Mouse (Mus musculus) brain, adult 2 months (tissue): ENCODE results near the gene 1110004F10Rik.
A peak's percentile ranks its signal among the peaks of the same experiment; 100 is the strongest.

ENCODE experiments used
- DNase-seq: peaks from one replicate; pipeline ENCODE4 v3.0.0; 2011; ENCODE audit warnings: low read depth, low spot score

Gene 1110004F10Rik

GRCm38 (mm10) chr7:116092710-116093465 is 53.7 kb downstream of the 1110004F10Rik start:
- peak; percentile 99 for DNase-seq

GRCm38 (mm10) chr7:116093466-116093850 is 54.3 kb downstream of the 1110004F10Rik start:
- no peak for DNase-seq

DNA sequence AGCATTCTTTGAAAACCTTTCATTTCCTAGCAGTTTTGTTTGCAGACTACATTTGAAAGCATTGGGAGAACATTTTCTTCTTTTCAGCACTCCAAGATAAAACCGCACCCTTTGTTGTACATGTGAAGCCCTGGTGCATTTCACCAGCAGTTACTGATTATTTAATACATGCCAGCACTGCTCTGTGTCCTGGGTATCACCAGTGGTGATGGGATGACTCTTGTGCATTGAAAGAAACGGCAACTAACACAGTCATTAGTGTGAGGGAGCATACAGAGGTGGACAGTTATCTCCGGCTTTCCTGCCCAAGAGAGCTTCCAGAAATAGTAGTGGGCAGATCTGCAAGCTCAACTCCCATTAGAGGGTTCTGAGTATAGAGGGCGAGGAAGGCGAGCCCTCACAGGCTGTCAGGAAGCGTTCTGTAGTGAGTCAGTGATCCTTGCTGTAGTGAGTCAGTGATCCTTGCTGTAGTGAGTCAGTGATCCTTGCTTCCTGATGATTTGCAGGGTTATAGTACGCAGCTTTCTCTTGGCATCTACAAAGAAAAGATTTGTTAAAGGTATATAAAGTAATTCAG is 60.8 kb downstream of the 1110004F10Rik start:
- peak; percentile 77 for DNase-seq

GRCm38 (mm10) chr7:116103091-116103490 is 63.9 kb downstream of the 1110004F10Rik start:
- DNase-seq = no peak

- no peak for DNase-seq
Measured at GRCm38 (mm10) chr7:116110661-116111060, 71.5 kb downstream of the 1110004F10Rik start.

DNA sequence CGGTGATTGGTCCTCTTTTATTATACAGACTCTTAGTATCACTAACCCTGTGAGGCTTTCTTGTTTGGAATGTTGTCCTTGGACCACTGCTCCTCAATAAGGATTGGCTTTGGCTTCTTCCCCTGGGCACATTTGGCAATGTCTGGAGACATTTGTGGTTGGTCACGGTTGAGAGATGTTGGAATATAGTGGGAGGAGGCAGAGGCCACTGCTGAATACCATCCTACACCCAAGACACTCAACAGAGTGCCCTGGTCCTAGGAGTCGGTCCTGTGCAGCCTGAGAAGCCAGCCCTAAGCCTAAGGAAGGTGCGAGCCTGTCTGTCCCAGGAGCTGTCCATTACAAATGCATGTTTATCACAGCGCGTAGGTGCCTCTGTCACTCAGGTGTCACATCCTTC is 72.3 kb downstream of the 1110004F10Rik start:
- DNase-seq = no peak

- DNase-seq = no peak
Measured at GRCm38 (mm10) chr7:116115216-116115930, 76.2 kb downstream of the 1110004F10Rik start.

- no peak for DNase-seq
Measured at GRCm38 (mm10) chr7:116115991-116116390, 76.8 kb downstream of the 1110004F10Rik start.

DNA sequence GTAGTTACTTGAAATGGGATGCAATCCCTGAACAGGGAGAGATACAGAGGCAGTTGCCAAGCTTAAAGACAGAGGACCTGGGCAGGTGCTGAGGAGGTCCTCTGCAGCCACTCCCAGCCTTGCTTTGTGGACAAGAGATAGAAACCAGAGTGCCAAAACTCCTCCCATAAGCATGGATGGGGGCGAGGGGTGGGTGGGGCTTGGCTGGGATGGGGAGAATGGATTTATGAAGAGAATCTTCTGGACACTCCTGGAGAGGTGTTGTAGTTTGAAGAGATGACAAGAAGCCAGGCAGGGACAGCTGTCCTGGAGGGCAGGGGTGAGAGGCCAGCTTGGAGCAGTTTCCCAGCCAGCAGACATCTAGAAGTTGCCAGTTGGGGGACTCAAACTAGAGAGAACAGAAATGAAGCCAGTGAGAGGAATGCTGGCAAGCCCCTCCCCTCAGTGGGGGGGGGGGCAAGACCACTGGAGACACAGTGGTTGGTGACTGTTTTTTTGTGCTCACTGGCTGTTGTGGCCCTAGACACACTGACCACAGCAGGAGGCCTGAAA is 80.2 kb downstream of the 1110004F10Rik start:
- DNase-seq = no peak

DNA sequence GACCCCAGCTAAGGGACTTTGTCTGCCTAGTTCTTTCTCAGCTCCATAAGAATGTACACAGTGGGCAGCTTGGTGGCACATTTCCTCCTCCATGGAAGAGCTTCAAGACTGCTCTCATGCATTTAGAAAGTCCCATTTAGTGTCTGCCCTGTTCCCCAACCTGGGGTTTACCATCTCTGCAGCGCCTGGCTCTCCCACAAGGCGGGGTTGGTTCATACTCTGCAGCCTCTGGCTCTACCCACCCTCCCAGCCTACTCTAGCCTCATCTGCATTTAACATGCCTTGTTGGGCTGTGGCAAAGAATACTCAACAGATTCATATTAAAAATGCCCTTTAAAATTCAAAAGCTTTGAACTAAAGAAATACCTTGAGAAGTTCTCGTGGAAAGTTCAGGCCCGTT is 81.5 kb downstream of the 1110004F10Rik start:
- DNase-seq = no peak

GRCm38 (mm10) chr7:116121202-116121601 is 82.0 kb downstream of the 1110004F10Rik start:
- no peak for DNase-seq

DNA sequence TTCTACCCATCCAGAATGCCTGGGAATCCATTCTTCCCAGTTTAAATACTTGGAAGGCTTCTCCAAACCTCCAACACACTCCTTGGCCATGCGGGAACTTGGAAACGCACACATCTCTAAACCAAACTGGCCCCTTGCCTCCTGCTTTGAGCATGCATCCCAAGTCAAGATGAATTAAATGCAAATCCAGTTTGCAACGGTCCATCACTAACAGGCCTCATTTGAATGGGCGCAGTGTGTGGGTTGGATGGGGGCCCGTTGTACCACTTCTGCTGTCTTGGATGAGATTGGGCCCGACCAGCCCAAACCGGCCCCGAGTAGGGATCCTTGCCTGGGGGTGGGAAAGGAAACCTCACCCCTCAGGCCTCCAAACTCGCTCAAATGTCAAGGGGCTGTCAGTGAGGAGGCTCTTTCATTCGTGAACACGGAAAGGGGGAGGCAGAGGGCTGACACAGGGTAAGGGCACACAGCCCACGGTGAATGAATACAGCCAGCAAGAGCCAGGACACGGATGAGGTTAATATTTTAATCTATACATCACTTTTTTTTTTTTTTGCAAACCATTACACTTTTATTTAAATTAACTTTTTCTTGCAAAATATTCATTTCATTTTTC is 83.9 kb downstream of the 1110004F10Rik start:
- DNase-seq = no peak

DNA sequence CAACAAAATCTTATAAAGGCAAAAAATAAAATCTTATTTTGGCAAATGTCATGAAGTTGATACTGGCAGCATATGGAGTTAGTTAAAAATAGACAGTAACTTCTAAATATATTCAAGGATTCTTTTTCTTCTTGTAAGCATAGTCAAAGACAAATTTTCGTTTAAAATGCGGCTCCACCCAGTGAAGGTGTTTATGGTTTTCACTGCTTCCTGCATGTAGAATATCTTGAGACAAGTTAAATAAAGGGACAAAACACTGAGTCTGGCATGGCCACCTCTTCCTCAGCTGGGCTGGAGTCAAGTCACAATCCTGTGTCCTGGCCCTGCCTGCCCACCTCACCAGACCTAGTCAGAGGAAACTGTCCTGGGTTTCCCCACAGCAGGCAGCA is 84.4 kb downstream of the 1110004F10Rik start:
- peak; percentile 66 for DNase-seq

DNA sequence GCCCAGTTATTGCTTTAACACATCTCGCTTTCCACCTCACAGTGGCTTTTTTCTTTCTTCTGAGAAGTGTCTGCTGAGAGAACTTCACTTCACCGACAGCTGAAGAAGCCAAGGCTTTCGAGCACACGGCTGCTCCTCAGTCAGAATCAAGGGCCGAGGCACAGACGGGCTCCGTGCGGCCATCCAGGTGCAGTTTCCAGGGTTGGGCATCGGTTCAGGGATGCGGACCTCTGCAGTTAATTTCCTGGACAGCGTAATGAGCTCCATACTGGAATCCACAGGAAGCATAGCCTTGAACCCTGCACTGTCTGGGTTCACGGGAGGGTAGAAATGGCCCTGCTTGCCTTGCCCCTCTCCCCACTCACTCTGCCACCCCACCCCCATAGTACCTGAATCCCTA is 84.9 kb downstream of the 1110004F10Rik start:
- DNase-seq = no peak

- DNase-seq = no peak
Measured at GRCm38 (mm10) chr7:116125671-116126070, 86.5 kb downstream of the 1110004F10Rik start.

DNA sequence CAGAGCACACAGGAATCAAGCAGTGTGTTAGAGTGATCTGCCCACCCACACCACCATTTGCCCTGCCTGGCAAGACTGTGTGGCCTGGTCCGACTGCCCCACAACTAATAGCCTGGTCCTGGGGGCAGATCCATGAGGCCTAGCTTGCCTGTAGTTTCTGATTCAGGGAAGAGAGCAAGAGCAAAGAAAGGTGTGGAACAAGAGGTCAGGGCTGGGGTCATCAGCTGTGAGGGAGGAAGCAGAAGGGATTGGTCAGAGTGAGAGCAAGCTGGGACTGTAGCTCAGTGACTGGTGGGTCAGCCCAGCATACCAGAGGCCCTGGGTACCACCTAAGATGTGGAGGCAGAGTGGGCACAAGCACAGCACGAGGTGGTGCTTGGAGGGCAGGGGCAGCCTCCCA is 87.9 kb downstream of the 1110004F10Rik start:
- no peak for DNase-seq

DNA sequence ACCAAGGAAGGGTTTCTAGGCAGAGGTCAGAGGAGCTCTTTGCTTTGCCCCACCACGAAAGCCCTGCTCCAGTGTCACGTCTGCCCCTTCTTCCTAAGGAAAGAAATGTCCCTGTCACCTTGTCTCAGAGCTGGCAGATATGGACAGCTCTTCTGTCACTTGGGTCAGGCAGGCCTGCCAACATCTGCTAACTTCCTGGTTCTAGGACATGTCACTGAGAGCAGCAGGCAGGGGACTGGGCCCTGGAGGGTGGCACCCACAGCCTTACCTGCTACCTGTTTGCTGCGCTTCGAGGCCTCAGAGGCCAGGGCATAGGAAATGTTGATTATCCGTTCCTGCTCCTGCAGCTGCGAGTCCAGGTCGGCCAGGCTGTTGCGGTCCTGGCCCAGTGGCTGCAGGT is 89.1 kb downstream of the 1110004F10Rik start:
- no peak for DNase-seq

DNA sequence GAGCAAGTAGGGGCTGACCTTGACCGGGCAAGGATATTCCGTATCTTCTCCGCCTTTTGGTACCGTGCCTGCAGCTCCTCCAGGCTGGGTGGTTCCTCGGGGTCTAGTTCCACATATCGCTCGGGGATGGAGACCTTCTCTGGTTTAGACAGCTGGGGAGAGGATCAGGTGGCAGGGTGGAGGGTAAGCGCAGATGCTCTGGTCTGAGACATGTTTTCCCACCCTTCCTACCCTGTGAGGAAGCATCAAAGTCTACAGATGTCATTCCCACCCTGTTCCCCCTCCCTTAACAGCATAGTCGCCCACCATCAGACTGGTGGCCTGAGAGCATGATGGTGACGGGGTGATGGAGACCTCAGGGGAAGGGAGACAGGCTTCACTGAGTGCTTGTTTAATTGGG is 90.2 kb downstream of the 1110004F10Rik start:
- no peak for DNase-seq

GRCm38 (mm10) chr7:116131390-116131789 is 92.2 kb downstream of the 1110004F10Rik start:
- DNase-seq = peak; percentile 75

GRCm38 (mm10) chr7:116132078-116132477 is 92.9 kb downstream of the 1110004F10Rik start:
- peak; percentile 88 for DNase-seq

GRCm38 (mm10) chr7:116134413-116135292 is 95.5 kb downstream of the 1110004F10Rik start:
- DNase-seq = peak; percentile 65
